Mouse (Mus musculus): Measurements from ENCODE around the gene Gcnt2. TPM values are rescaled to one million over a fixed set of nuclear protein-coding genes. Genes with fewer than 3 reads are reported as not detected.
"Not testable (repeated sequence)": the region's sequence is repeated elsewhere in the genome, so short reads cannot be mapped to it uniquely, and the experiment has no call there.

Gene Gcnt2
- polyA plus RNA-seq, 2 experiments from 2014 or later, result 0.20 to 0.39 TPM

- ATAC-seq, result no peak
These were observed 87.0 kb downstream of the Gcnt2 start for GRCm38 (mm10) chr13:40946513-40946912.

DNA sequence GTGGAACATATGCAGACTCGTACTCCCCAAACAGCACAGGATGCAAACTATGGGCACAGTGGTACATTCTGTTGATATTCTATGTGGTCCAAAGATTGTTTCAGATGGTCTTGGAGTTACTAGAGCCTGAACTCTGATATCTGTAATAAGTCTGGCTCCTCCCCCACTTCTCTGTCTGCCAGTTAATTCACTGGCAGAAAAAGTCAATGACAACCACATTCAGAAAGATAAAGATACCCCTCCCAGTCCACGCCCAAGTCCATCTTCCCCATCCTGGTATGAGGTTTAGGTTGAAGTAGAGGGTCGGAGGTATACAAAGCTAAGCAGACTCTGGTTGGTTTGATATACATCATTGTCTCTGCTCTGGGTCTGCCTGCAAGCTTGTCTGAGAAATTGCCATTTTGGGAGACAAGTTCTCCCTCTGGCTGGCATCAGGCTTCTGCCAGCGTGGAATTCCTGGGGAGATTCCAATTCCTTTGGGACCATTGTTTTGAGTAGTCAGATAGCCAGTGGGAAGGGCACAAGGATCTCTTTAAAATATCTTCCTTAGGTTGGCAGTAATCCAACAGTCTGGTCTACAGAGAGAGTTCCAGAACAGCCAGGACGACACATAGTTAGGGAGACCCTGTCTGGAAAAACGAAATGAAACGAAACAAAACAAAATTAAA, 88.1 kb downstream of the Gcnt2 start:
- no peak for ATAC-seq

DNA sequence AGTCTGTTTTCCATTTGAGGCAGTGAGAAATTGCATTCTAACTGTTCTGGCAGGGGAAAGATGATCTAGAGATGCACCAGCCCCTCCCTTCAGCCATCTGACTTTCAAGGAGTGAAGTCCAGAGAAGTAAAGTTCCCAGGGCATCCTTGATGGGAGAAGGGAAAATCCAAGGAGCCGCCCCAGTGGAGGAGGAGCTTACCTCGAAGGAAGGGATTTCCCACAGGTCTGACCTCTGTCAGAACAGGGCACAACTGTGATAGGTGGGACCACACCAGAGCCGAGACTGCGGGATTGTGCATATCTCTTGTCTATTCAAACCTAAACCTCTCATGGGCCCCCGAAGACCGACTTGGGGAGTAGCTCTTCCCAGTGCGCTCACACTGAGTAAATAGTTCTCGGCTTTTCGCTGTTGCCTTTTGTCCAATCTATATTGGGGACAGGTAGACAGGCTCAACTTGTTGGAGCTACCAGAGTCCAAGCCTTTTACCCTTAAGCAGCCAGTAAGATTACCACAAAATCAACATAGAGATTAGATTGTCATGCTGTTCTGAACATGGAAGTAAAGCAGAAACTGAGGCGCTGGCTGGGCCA, 91.9 kb downstream of the Gcnt2 start:
- ATAC-seq, result no peak

GRCm38 (mm10) chr13:40953231-40953630, 93.7 kb downstream of the Gcnt2 start:
- no peak for ATAC-seq

- ATAC-seq, result no peak
These were observed 96.2 kb downstream of the Gcnt2 start for GRCm38 (mm10) chr13:40955773-40956172.

GRCm38 (mm10) chr13:40967609-40968008, 108.1 kb downstream of the Gcnt2 start:
- no peak for ATAC-seq

- ATAC-seq, result no peak
These were observed 109.0 kb downstream of the Gcnt2 start for GRCm38 (mm10) chr13:40968564-40968963.

DNA sequence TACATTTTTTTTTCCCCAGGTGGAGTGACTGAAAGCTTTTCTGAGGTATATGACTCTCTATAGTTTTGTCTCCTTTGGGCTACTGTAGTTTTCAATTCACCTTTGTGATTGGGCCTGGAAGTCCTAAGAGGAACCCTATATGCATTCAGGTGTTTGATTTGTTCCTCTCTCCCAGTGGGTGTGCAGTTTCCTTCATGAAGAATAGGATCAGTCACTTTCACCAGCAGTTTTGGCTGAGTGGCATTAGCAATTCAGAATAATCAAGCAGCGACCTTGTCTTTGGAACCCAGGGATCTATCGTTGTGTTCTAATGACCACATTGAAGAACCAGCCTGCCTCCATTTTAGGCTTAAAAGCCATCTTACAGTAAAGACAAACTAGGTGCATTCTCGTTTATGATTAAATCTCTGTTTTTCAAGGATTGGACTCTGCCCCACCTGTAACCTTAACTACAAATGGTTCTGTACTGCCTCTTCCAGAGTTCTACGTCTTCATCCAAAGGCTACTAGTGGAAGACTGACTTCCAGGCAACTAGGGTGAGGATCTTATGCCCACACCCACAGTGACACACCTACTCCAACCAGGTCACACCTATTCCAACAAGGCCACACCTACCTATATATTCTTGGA, 110.3 kb downstream of the Gcnt2 start:
- ATAC-seq, result no peak

DNA sequence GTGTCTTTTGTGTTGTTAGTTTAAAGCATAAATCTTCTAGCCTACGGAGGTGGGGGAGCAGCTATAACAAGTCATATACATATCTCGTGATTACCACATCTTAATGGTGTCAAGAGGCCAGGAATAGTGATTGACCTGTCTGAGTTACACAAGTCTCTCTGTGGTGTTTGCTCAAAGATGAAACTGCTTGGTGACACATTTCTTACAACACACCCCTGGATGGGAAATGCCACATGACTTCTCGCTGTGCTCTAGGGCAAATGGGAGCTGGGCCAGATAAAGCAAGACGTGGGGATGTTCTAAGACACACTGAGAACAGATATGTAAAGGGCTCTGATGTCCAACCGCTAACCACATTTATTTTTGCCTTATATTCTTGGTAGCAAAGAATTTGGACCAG, 111.7 kb downstream of the Gcnt2 start:
- no peak for ATAC-seq

- no peak for ATAC-seq
These were observed 112.3 kb downstream of the Gcnt2 start for GRCm38 (mm10) chr13:40971831-40972230.

GRCm38 (mm10) chr13:40972976-40973375, 113.4 kb downstream of the Gcnt2 start:
- no peak for ATAC-seq

- no peak for ATAC-seq
These were observed 118.1 kb downstream of the Gcnt2 start for GRCm38 (mm10) chr13:40977609-40978008.

GRCm38 (mm10) chr13:40978652-40979051, 119.1 kb downstream of the Gcnt2 start:
- ATAC-seq, result no peak

- no peak for ATAC-seq
These were observed 119.8 kb downstream of the Gcnt2 start for GRCm38 (mm10) chr13:40979321-40979720.

GRCm38 (mm10) chr13:40982759-40983158, 123.2 kb downstream of the Gcnt2 start:
- ATAC-seq, result no peak

DNA sequence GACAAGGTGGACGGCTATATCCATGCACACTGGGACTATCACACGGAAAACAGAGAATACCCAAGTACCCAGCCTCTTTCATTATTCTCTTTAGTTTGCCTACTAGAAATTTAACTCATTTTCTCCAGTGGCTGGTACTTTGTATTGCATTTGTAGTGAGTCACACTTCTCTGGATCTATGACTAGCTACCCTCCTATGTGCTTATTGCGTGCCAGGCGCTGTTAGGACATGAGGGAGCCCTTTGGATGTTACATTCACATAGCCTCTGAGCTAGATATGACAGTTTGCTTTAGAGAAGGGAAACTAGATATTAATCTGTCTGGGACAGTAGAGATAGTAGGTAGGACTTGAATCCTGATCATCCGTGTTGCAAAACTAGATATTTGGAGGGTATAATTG, 126.5 kb downstream of the Gcnt2 start:
- ATAC-seq, result no peak

DNA sequence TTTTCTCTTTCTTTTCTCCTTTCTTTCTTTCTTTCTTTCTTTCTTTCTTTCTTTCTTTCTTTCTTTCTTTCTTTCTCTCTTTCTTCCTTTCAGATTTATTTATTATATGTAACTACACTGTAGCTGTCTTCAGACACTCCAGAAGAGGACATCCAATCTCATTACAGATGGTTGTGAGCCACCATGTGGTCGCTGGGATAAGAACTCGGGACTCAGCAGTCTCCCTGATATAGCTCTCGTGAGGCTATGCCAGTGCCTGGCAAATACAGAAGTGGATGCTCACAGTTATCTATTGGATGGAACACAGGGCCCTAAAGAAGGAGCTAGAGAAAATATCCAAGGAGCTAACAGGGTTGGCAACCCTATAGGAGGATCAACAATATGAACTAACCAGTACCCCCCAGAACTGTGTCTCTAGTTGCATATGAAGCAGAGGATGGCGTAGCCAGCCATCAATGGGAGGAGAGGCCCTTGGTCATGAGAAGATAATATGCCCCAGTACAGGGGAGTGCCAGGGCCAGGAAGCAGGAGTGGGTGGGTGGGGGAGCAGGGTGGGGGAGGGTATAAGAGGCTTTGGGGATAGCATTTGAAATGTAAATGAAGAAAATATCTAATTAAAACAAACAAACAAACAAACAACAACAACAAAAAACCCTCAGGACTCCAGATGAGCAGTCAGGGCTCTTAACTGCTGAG, 128.2 kb downstream of the Gcnt2 start:
- ATAC-seq, result not testable (repeated sequence)

DNA sequence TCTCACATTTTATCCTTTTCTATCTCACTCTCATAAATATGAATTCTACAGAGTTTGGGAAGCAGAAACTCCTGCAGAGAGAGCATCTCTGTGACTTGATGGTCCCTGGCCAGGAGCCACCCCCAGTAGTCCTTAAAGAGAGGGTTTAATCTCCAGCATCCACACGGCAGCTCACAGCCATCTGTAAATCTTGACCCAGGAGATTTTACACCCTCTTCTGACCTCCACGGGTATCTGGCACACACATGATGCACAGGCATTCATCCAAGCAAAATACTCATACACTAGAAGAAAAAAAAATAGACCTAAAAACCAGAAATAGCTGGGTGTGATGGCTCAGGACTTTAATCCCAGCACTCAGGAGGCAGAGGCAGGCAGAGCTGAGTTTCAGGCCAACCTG, 128.9 kb downstream of the Gcnt2 start:
- ATAC-seq, result no peak

DNA sequence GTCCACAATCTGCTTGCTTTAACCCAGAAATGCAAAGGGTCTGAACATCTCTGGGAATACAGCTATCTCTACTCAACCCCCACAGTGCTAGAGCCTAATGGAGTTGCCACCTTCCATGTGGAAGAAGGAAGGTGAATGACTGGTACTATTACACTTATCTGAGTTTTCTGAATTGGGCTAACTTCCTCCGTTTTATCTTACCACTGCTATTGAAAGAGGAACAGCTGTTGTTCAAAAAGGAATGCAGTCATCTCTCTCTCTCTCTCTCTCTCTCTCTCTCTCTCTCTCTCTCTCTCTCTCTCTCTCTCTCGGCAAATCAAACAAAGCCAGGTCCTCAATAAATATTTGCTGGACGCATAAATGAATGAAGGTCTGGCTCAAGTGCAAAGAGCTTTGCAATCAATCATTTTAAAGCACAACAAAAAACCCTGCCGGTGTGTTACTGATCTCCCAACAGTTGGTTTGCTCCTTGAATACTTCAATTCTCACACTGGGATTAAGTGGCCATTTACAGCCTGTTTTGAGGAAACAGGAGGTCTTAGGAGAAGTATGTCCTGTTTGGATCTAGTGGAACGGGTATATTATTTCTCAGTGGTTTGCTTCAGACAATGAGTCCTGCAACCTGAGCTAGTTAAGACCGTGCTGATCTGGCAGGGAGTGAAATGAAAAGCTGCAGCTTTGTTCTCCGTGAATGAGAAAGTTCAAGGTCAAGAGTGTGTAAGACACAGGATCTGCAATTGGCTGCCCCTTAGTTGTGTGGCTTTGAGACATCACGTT, 135.1 kb downstream of the Gcnt2 start:
- no peak for ATAC-seq

DNA sequence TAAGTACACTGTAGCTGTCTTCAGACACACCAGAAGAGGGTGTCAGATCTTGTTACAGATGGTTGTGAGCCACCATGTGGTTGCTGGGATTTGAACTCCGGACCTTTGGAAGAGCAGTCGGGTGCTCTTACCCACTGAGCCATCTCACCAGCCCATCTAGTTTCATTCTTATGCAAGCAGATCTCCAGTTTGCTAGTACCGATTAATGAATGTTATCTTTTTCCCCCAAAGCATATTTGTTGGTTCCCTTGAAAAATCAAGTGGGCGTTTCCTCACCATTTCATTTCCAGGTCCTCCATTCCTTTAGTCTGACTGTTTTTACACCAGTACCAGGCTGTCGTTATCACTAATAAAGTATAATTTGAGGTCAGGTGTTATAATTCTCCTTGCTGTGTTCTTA, 139.0 kb downstream of the Gcnt2 start:
- ATAC-seq, result not testable (repeated sequence)

DNA sequence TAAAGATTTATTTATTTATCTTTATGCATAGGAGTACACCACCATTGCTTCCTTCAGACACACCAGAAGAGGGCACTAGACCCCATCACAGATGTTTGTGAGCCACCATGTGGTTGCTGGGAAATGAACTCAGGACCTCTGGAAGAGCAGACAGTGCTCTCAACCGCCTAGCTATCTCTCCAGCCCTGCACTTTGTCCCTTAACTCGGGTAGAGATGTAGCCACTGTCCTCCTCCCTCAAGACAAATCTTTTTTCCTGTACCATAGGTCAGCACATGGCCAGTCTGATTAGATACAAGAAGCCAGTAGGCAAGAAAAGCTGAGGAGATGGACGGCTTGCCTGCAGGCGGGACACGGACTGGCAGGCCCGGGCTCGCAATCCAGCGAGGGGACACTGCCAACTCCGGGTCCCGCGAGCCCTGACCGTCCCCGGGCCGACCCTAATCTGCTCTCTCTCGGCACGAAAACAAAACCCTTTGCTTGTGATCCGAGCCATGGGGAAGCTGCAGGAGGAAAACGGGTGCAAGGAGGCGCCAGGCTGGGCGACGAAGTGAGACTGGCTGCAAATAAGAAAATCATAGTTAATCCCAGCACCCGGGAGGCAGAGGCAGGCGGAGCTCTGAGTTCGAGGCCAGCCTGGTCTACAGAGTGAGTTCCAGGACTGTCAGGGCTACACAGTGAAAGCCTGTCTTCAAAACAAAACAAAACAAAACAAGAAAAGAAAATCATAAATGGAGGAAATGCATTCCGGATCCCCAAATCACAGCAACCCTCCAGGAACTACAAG, 140.8 kb downstream of the Gcnt2 start:
- ATAC-seq, result no peak

Data from CD4-positive, CD25-positive, alpha-beta regulatory T cell, adult 4 months (primary cell).